Comparison of ENCODE assay signal across 28 mouse cellular contexts in the genomic region with DNA sequence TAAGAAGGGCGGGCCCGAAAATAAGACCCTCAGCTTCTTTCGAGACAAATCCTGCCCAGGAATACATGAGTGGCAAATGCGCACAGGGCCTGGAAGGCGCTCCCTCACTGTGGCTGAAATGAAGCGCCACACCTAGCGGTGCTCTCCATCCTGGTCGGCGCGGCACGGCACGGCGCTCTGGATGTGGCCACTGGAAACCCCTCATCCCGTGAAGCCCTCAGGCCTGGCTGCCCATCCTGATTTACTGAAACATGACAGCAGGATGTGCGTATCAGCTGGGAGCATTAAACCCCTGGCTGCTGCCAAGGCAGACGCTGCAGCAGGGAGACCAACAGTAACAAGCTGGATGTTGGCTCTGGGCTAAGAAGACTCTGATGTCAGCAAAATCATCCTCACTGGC.
DNase-seq lines count a peak whose midpoint lies in the region; ATAC-seq and TF ChIP-seq lines count a peak whose summit lies in the region.
"Had no signal": no experiment of that assay in that cellular context is flagged by ENCODE, and none has a peak within 500 bp of the region (broad histone marks: within the 10 kb centered on the region; RNA-seq: fewer than 3 reads in every experiment).

No protein-coding gene starts in this region.

- H3K4me2 ChIP-seq in hindbrain, postnatal 0 days (ENCODE audit: low read depth, low read length): no peak overlapping the region
- no peak overlapping the region for H3K4me2 ChIP-seq in hindbrain, embryonic 13.5 days
- H3K4me2 ChIP-seq in midbrain, embryonic 15.5 days: no peak overlapping the region
- H3K4me2 ChIP-seq: embryonic facial prominence, embryonic 15.5 days; forebrain, embryonic 12.5 days; heart, embryonic 11.5 days; hindbrain, embryonic 15.5 days; intestine, embryonic 15.5 days had no signal

- H3K27me3 ChIP-seq in hindbrain, postnatal 0 days (ENCODE audit: insufficient read depth, low read length): no peaks in the 10 kb centered on the region
- H3K27me3 ChIP-seq in hindbrain, embryonic 13.5 days: no peaks in the 10 kb centered on the region
- no peaks in the 10 kb centered on the region for H3K27me3 ChIP-seq in midbrain, embryonic 15.5 days (replicated peaks)
- H3K27me3 ChIP-seq: embryonic facial prominence, embryonic 15.5 days; forebrain, embryonic 12.5 days; hindbrain, embryonic 15.5 days; intestine, embryonic 15.5 days; Patski had no signal

- H3K4me1 ChIP-seq in hindbrain, postnatal 0 days (ENCODE audit: insufficient read depth, low read length): no peaks in the 10 kb centered on the region
- H3K4me1 ChIP-seq in hindbrain, embryonic 13.5 days (replicated peaks): no peaks in the 10 kb centered on the region
- no peaks in the 10 kb centered on the region for H3K4me1 ChIP-seq in midbrain, embryonic 15.5 days
- H3K4me1 ChIP-seq: embryonic facial prominence, embryonic 10.5 days; embryonic facial prominence, embryonic 15.5 days; intestine, embryonic 15.5 days had no signal

- WGBS in hindbrain, postnatal 0 days: 76% methylated on average over 16 of the region's 16 CpGs
- 89% methylated on average over 16 of the region's 16 CpGs for WGBS in hindbrain, embryonic 13.5 days
- 83% methylated on average over 16 of the region's 16 CpGs for WGBS in midbrain, embryonic 15.5 days

- H3K9ac ChIP-seq in hindbrain, postnatal 0 days (replicated peaks; ENCODE audit: low read length): no peak overlapping the region
- H3K9ac ChIP-seq in hindbrain, embryonic 13.5 days: no peak overlapping the region
- no peak overlapping the region for H3K9ac ChIP-seq in midbrain, embryonic 15.5 days
- H3K9ac ChIP-seq: embryonic facial prominence, embryonic 15.5 days; forebrain, embryonic 12.5 days; forebrain, postnatal 0 days; hindbrain, embryonic 15.5 days; intestine, embryonic 15.5 days; liver, embryonic 14.5 days had no signal

- ATAC-seq in hindbrain, postnatal 0 days: no peak
- ATAC-seq in hindbrain, embryonic 13.5 days (ENCODE audit: low FRiP score): no peak
- peak; percentile 37; the same call in 1 of the 2 replicates for ATAC-seq in midbrain, embryonic 15.5 days (replicated peaks)
- ATAC-seq in megakaryocyte, adult 5-6 weeks (ENCODE audit: poor library complexity, severe bottlenecking): no peak
- ATAC-seq: forebrain, postnatal 0 days; intestine, embryonic 15.5 days; Patski had no signal

- H3K27ac ChIP-seq in hindbrain, postnatal 0 days: 0 out of 2 replicates have a peak overlapping the region, but pooled peaks have one; percentile 41
- no peak overlapping the region for H3K27ac ChIP-seq in hindbrain, embryonic 13.5 days
- no peak overlapping the region for H3K27ac ChIP-seq in midbrain, embryonic 15.5 days
- H3K27ac ChIP-seq: embryonic facial prominence, embryonic 10.5 days; embryonic facial prominence, embryonic 15.5 days; forebrain, embryonic 12.5 days; hindbrain, embryonic 15.5 days; intestine, embryonic 15.5 days; liver, embryonic 14.5 days had no signal

- DNase-seq in hindbrain, postnatal 0 days (ENCODE audit: low spot score): peak; percentile 39
- DNase-seq in R1 (ENCODE audit: low read depth, low spot score): peak; percentile 18
- DNase-seq in retina, postnatal 1 day: peak; percentile 70
- DNase-seq in c-Kit-positive CD71-positive TER-119-positive erythroid progenitor cells, embryonic 14.5 days (ENCODE audit: low spot score): no peak
- DNase-seq: adrenal gland, postnatal 36 days; cerebellum, adult 8-10 months; cerebellum, postnatal 25 days; forebrain, postnatal 0 days; gastrocnemius, postnatal 10 days; heart, postnatal 4 days; kidney, adult 2 months; kidney, postnatal 36 days; liver; lung, adult 2 months; lung, postnatal 10 days; thymus, adult 2 months; thymus, postnatal 36 days had no signal

- no peak for TF ChIP-seq CTCF in hindbrain, postnatal 0 days (IDR thresholded peaks at IDR 0.05; ENCODE audit: low read depth)

- H3K36me3 ChIP-seq in hindbrain, postnatal 0 days (ENCODE audit: insufficient read depth, low read length): no peaks in the 10 kb centered on the region
- no peaks in the 10 kb centered on the region for H3K36me3 ChIP-seq in hindbrain, embryonic 13.5 days
- H3K36me3 ChIP-seq in midbrain, embryonic 15.5 days (replicated peaks): no peaks in the 10 kb centered on the region
- H3K36me3 ChIP-seq: embryonic facial prominence, embryonic 10.5 days; embryonic facial prominence, embryonic 15.5 days; forebrain, embryonic 12.5 days; hindbrain, embryonic 15.5 days; intestine, embryonic 15.5 days had no signal

- no peaks in the 10 kb centered on the region for H3K9me3 ChIP-seq in hindbrain, postnatal 0 days (ENCODE audit: low read length)
- H3K9me3 ChIP-seq in hindbrain, embryonic 13.5 days: no peaks in the 10 kb centered on the region
- H3K9me3 ChIP-seq in midbrain, embryonic 15.5 days: no peaks in the 10 kb centered on the region
- H3K9me3 ChIP-seq: embryonic facial prominence, embryonic 10.5 days; embryonic facial prominence, embryonic 15.5 days; forebrain, embryonic 12.5 days; hindbrain, embryonic 15.5 days; intestine, embryonic 15.5 days had no signal

- H3K4me3 ChIP-seq in hindbrain, postnatal 0 days (ENCODE audit: low read length): no peak overlapping the region
- no peak overlapping the region for H3K4me3 ChIP-seq in hindbrain, embryonic 13.5 days
- H3K4me3 ChIP-seq in midbrain, embryonic 15.5 days: no peak overlapping the region
- H3K4me3 ChIP-seq: embryonic facial prominence, embryonic 10.5 days; embryonic facial prominence, embryonic 15.5 days; forebrain, embryonic 12.5 days; hindbrain, embryonic 15.5 days; intestine, embryonic 15.5 days had no signal
